Mouse (Mus musculus): Measurements from ENCODE around the gene Clstn1. TPM values are rescaled to one million over a fixed set of nuclear protein-coding genes. Genes with fewer than 3 reads are reported as not detected.
"Not testable (repeated sequence)": the region's sequence is repeated elsewhere in the genome, so short reads cannot be mapped to it uniquely, and the experiment has no call there.

Clstn1 gene
- total RNA-seq, 1 experiment from 2014 or later, result 69.1 TPM

DNA sequence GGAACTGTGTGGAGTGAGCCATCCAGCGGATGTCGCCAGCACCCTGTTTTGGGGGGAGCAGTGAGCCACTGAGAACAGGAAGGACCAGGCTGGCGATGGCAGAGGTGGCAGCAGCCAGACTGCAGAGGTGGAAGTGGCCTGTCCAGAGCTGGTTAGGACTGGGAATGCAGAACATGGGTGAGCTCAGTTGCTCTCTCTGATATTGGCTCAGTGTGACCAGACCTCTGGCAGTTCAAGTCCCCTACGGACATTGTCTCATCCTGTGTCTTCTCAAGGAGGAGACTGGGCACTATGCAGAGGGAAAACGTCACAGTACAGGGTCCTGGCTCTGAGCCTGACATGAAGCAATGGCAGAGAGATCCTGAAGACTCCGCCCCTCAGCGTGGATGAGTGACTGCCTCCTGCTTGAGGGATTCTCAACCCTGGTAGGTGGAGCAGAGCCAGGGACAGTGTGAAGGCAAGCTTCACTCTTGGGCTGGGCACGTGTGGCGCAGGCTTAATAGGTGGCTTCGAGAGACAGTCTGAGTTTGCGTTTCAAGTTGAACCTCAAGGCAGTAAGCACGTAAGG lies 11.5 kb downstream of the Clstn1 start:
- DNase-seq, result peak; percentile 45

DNA sequence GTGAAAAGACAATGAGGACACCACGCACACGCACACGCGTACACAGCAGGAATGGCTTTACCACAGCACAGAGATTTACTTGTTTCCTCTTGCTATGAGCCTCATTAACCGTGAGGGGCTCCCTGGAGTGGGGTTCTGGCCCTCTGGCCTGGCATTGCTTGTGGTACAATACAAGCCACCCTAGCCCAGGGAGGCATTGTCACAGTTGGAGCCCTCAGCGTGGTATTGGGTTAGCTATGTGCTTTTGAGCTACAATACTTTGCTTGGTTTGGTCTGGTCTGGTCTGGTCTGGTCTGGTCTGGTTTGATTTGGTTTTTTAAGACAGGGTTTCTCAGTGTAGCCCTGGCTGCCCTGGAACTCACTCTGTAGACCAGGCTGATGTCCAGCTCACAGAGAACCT lies 13.3 kb downstream of the Clstn1 start:
- no peak for DNase-seq

DNA sequence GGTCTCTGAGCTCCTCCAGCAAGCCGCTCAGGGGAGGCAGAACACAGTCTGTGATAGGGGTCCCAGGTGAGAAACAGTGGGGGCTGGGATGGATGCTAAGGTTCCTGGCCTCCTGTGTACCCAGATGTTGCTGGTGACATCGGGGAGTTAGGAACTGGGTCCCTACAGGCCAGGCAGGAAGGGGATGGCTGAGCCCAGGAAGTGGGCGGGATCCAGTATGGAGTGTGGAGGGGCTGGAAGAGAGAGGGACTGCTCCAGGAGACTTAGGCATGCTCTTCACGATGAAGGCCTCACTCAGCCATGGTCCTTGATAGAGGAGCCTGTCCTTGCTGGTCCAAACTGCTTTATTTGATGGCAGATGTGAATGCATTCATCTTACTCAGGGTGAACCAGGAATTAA lies 13.9 kb downstream of the Clstn1 start:
- DNase-seq, result no peak

DNA sequence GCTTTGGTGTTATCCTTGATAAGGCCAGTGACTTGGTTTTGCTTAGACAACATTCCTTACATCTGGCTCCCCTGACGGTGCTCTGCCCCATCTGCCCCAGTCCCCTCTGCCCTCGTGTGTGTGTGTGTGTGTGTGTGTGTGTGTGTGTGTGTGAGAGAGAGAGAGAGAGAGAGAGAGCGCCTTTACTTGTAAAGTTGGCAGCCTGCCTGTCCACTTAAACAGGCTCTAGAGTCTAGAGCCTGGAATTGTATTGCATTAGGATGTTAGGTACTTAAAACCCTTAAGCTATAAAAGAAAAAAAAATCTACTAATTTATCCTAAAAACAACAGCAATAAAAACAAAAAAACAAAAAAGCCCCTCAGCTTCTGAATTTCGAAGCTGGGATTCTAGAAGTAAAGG lies 15.2 kb downstream of the Clstn1 start:
- no peak for DNase-seq

DNA sequence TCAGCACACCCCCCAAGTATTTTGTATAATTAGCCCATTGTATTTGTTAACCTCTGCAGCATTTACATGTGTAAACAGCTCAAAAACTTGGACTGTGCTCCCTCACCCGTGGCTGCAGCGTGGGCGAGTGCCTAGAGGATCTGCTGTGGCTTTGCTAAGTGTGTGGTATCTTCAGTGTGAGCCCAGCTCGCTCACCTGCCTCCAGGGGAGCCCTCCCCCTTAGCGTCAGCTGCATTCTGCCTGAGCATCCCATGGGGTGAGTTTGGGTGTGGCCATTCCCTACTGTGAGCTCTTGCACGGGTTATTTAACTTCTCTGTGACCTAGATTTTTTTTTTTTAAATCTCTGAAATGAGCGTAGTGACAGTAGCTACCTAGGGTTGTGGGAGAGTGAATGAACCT lies 16.0 kb downstream of the Clstn1 start:
- no peak for DNase-seq

DNA sequence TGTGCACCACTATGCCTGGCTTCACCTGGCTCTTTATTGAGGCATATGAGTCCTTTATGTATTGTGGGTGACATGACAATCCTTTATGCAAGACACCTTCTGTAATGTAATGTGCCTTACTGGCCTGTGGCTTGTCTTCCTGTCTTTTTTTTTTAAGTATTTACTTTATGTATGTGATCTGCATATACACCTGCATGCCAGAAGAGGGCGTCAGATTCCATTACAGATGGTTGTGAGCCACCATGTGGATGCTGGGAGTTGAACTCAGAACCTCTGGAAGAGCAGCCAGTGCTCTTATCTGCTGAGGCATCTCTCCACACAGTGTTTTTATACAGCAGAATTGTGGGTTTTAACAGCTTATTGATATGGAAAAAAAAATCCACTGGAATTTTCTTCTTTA lies 17.6 kb downstream of the Clstn1 start:
- DNase-seq, result no peak

DNA sequence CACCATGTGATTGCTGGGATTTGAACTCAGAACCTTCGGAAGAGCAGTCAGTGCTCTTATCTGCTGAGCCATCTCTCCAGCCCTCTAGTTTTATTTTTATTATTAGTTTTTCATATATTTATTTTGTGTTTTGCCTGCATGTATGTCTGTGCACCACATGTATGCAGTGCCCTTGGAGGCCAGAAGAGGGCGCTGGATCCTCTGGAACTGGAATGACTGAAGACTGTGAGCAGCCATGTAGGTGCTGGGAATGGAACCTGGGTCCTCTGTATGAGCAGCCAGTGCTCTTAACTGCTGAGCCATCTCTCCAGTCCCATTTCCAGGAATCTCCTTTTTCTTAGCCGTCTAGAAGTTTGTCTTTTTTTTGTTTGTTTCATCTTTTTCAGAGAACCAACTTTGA lies 18.2 kb downstream of the Clstn1 start:
- no peak for DNase-seq

DNA sequence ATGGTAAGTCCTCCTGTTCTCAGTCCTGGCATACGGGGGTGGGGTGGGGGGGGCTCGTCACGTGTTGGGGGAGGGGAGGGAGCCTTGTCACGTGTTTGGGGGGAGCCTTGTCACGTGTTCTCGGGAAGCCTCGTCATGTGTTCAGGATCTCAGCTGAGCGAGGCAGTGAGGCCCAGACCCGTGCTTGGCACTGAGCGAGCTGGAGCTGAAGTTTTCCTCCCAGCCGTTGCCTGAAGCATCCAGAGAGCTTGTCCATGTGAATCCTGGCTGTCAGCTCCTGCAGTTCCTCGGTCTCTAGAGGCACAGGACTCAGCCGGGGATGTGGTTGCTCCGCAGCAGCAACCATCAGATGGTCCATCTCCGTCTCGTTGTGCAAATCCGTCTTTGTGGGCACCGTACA lies 19.8 kb downstream of the Clstn1 start:
- no peak for DNase-seq

DNA sequence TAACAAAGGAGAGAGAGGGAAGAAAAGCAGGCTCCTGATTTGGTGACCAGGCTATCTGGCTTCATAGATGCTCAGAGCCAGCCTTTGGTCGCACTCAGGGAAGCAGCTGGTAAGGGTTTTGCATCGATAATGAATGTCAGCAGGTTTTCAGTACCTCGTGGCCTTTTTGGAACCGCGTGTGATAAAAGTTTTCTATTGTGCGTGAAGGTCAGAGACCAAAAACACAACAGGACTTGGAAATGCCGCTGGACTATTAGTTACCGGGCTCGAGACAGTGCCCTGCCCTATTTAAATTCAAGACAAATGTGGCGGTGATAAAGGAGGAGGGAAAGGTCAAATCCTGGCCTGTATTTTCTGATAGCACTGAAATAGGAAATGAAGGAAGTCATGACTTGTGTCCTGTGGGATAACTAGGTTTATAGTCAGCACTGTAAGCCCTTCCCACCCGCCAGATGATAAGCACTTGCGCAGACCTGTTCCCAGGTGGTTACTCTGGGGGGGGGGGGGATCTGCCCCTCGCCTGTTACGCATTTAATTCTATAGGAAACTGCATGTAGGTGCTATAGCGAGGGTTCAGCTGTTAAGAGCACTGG lies 20.6 kb downstream of the Clstn1 start:
- DNase-seq, result no peak

DNA sequence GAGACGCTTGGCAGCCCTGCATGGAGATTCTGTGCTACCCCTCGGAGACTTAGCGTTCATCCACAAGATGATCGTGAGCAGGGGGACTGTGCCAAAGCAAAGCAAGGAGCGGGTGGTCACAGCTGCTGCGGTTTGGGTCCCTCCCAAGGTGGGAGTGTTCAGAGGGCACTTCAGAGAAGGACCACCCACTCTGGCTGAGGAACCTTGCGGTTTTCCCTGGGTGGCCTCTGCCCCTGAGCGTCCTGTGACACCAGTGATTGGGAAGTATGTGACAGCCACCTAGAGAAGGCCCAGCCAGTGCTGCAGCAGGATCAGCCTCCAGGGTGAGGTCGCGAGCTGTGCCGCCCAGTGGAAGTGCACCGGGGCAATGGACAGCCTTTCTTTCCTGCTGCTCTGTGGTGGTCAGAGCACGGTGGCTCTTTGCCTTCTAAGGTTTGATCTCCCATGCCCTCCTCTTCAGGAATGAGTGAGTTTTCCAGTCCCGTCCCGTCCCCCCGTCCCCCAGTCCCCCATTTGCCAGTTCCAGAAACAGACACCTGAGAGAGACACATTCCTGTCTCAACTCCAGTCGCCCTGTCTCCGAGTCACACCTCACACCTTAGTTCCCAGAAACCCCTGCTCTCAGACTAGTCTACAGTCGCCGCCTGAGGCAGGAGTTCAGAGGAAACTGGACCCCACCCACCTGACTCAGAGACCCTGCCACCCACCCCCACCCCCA lies 21.5 kb downstream of the Clstn1 start:
- no peak for DNase-seq

DNA sequence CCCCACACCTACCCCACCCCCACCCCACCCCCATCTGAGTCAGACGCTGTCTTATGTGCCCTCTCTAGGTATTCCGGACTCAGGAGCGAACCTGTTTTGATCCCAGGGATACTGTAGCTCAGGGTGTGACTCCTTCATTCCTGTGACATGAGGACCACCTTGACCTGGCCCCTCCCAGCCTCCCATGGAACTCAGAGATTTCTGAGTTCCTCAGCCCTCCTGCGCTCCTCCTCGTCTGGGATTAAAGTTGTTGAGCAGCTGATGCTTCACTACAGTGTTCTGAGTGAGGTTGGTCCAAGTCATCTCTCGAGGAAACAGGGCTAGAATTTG lies 22.0 kb downstream of the Clstn1 start:
- DNase-seq, result no peak

DNA sequence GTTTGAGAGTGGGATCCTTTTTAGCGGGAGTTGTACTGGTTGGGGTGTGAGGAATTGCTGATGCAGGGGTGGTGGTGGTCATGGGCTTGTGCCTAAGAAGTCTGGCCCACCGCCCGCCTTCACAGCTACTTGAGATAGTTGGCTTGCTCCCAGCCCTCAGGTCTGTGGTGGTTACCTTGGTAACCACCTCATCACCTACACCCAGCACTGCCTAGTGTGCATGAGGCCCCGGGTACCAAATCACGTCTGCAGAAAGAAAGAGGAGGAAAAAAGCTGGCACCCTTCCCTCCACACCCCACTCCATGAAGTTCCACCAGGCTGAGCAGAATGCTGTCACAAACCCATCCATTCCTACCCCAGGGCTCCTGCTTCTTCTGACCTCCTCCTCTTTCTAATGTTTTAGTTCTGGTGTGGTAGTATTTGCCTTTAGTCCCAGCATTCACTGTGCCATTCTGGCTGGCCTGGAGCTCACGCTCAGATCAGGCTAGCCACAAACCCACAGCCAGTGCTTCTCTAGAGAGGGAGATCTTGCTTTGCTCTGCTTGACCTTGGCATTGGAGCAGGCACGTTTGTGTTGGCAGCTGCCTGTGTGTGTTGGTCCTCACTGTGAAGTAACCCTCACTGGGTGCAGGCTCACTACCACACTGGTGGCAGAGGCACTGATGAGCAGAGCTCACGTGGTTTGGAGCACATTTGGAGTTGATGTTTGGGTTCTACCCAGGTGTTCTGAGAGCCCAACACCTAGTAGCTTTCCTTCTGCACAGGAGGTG lies 23.2 kb downstream of the Clstn1 start:
- peak; percentile 30 for DNase-seq

DNA sequence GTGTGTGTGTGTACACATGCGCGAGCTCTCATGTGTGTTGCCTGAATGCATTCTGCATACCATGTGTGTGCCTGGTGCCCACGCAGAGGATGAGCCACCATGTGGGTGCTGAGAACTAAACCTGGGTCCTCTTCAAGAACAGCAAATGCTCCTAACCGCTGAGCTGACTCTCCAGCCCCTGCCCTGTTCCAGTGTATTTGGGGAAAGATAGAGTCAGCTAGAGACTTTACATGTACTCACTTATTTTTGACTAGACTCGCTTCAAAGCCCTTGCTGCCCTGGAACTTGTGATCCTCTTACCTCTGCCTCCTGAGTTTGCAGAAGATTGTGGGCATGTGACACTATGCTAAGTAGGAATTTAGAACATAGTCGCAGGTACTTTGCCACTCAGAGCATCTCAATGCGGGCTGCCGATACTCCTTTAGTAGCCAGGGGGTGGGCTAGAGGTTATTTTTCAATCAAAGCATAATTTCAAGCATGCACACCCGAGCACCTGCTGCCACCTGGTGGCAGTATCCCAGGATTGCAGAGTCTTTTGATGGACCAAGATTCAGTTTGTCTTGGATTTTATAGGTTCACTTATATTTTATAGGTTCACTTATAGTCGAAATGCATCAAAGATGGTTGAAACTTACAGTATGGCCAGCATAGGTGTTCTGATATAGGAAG lies 25.2 kb downstream of the Clstn1 start:
- DNase-seq, result peak; percentile 57

DNA sequence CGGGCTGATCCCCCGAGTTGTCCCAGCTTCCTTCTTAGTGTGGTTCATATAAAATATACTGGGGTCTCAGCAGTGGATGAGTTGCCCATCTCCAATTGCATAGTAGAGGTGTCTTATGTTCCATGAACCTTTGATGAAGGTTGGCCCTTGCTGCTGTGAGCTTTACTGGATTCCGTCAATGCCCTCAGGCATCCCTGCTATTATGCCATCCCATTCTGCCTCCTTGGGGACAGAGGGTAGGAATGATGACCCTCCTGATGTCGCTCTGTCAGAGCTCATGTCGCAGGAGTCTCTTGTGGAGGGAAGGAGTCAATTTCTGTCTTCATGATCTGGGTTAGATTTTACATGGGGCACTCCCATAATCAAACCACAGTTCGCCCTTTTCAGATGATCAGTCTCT lies 27.2 kb downstream of the Clstn1 start:
- DNase-seq, result not testable (repeated sequence)

DNA sequence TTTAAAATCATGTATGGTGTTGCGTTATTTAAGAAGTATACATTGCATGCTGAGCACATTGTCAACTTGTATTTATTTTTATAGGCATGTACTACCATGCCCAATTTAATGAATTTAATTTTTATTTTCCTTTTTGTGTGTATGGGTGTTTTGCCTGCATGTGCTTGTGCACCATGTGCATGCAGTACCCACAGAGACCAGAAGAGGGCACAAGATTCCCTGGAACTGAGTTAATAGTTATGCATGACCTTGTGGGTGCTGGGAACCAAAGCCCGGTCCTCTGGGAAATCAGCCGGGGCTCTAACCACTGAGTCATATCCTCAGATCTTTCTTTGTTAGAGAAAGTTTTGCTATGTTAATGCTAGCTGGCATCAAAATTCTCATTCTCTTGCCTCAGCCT lies 28.6 kb downstream of the Clstn1 start:
- DNase-seq, result no peak

DNA sequence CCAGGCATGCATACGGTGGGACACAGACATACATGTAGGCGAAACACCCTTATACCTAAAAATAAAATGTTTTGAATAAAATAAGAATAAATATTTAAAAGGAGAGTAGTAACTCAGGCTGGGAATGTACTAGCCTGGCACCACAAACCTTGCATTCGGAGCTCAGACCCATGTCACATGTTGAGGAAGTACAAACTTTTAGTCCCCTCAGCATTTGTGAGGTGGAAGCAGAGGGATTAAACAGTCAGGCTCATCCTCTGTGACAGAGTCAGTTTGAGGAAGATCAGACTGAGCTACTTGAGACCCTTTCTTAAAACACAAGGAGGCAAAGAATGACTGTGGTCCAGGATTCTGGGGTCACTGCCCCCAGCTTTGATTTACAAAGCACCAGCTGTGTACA lies 30.7 kb downstream of the Clstn1 start:
- not testable (repeated sequence) for DNase-seq

DNA sequence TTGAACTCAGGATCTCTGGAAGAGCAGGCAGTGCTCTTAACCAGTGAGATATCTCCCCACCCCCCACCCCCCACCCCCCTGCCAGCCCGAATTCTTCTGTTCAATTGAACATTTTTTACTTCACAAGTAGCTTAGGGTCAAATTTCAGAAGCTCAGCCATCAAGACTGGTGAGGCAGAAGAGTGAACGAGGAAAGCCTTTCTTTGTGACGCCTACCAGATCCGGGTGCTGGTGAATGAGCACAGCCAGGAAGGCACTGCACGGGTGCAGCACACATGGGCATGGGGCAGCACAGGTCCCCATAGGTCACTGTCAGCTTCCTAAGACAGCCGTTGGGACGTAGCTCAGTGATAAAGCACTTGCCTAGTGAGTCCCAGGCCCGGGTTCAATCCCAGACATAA lies 33.7 kb downstream of the Clstn1 start:
- no peak for DNase-seq

DNA sequence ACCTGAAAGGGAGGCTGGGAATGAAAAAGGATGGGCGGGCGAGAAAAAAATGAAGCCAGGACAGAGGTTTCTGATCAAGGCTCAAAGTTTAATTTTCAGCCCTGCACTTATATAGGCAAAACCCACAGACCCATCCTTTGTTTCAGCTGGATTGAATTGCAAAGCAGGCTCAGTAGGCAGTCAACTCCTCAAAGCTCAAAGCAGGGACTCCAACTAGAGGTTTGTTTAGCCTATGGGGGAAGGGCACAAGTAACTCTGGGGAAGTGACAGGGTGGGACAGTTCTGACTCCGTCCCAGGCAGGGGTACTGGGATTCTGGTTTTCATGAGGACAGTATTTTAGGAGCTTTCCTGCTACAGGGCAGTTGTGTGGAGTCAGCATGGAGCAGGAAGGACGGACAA lies 35.0 kb downstream of the Clstn1 start:
- no peak for DNase-seq

DNA sequence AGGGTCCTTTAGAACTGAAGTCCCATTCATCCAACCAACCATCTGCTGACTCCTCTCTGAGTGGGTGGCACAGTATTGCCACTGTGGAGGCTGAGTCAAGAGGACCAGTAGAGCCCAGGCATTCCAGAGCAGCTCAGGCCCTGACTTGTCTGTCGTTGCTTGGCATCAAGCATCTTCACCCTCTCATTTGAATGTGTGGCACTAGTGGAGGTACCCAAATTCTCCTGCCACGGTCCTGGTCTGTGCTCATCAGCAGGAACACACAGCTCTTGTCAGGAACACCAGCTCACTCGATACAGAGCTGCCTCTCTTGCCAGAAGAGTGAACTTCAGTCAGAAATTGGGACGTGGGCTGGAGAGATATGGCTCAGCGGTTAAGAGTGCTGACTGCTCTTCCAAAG lies 37.4 kb downstream of the Clstn1 start:
- no peak for DNase-seq

DNA sequence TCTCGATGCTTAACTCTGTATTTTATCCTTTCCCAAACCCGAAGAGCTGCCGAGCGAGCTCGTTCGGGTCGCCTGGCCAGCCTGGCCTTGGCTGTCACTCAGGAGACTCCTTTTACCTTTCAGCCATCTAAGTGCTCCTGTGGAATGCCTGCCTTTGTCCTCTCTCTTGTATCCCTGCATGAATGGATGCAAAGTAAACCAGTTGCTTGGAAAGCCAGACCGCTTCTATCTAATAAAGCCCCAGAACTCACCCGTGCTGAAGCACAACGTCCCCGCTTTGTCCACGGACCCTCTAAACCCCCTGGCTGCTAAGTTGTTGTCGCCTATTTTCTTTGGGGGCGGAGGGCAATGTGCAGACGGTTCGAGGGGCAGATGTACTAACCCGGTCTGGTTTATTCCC lies 40.5 kb downstream of the Clstn1 start:
- DNase-seq, result no peak

DNA sequence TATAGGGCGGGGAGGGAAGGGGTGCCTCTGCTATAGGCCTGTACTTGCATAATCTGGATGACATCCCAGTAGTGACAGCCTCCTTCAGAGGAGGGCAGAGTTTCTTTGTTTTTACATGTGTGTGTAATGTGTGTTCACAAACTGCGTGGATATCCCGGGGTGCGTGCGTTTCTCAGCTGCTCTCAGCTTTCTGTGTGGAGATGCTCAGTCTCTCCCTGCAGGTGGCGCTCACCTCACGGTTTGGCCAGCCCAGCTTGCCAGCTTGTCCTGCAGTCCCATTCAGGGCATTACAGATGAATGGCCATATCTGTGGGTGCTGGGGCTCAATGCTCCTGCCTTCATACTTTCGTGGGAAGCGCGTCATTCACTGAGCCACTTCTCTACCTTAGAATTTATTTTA lies 42.1 kb downstream of the Clstn1 start:
- DNase-seq, result peak; percentile 57

DNA sequence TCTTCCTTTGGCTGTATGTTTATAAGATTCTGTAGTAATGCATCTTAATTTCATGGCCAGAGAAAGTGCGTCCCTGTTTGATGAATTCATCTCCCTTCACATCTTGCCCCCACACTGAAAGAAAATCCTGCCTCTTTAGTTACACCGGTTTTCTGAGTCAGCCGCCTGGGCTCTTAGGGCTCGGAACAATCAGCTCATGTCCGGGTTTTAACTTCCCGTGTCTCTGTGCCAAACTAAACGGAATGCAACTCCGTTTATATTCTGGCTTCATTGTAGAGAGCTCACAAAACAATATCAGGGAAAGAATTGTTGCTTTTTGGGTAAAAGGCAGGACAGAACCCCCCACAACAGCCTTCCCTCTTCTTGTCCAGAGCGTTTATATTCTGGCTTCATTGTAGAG lies 42.5 kb downstream of the Clstn1 start:
- DNase-seq, result no peak
